Mouse (Mus musculus) erythroid progenitor cell, adult 5-6 weeks (primary cell): ENCODE results near the gene Gnptab. TPM values are rescaled to one million over a fixed set of nuclear protein-coding genes. Genes with fewer than 3 reads are reported as not detected.

Experiments
- ATAC-seq: replicated peaks from 2 replicates; pipeline ENCODE4 v1.8.0; 2016; ENCODE audit warnings: moderate number of reproducible peaks, mild to moderate bottlenecking, moderate TSS enrichment, inconsistent platforms; ENCODE audit not compliant: poor library complexity, low FRiP score, severe bottlenecking
- total RNA-seq, 2 experiments: library from RNA; stranded (forward) in 1 of 2; stranded (reverse) in 1 of 2; fragments of 150-400 nt in 1 of 2; fragments of 186-747, 209-891 nt in 1 of 2; gene quantifications; 2 replicates each; pipeline versions ENCODE4 v1.2.3 to v1.2.4; 2015 to 2017; ENCODE audit warnings: low replicate concordance in 2 of 2

Gene Gnptab
- total RNA-seq, 2 experiments from 2014 or later, result 10.1 to 11.0 TPM

DNA sequence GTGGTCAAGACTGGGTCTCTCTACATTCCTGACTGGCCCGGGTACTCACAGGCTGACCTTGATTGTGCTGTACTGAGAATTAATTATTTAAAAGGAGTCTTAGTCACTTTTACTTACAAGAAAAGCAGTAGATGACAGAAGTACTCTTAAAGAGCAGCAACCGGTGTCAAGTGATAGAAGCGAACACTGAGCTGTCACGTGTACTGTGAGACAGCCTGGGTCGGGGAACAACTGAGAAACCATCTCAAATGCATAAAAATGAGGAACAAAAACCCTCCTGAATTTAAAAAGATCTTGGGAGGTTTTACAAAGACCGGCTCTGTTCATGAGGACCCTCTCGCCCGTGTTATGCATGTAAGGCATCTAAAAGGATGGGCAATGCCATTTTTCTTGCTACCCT lies 113.7 kb downstream of the Gnptab start:
- no peak for ATAC-seq

- ATAC-seq, result no peak
These were observed 116.1 kb downstream of the Gnptab start for GRCm38 (mm10) chr10:88494959-88495587.

Other genes starting within 250 kb of the Gnptab start
- 60.9 and 76.3 TPM in 2 replicates for gene Parpbp, start 232.2 kb upstream of the Gnptab start, total RNA-seq (2015; ENCODE audit: low replicate concordance)
- 79.7 and 82.8 TPM in 2 replicates for gene Parpbp, start 232.2 kb upstream of the Gnptab start, total RNA-seq (2017; ENCODE audit: low replicate concordance)
- 18.9 and 31.0 TPM in 2 replicates for gene Nup37, start 232.1 kb upstream of the Gnptab start, total RNA-seq (2015; ENCODE audit: low replicate concordance)
- gene Nup37, start 232.1 kb upstream of the Gnptab start, total RNA-seq (2017; ENCODE audit: low replicate concordance), result 22.5 and 32.1 TPM in 2 replicates
- 22.3 and 31.4 TPM in 2 replicates for gene Washc3, start 178.0 kb upstream of the Gnptab start, total RNA-seq (2015; ENCODE audit: low replicate concordance)
- gene Washc3, start 178.0 kb upstream of the Gnptab start, total RNA-seq (2017; ENCODE audit: low replicate concordance), result 12.2 TPM in 1 of 2 replicates, not detected in the other
- 8.3 and 10.9 TPM in 2 replicates for gene Dram1, start 52 bp upstream of the Gnptab start, total RNA-seq (2015; ENCODE audit: low replicate concordance)
- 4.1 and 5.9 TPM in 2 replicates for gene Dram1, start 52 bp upstream of the Gnptab start, total RNA-seq (2017; ENCODE audit: low replicate concordance)
- gene Sycp3, start 80.4 kb downstream of the Gnptab start, total RNA-seq (2015; ENCODE audit: low replicate concordance), result not detected in 2 replicates
- not detected in 2 replicates for gene Sycp3, start 80.4 kb downstream of the Gnptab start, total RNA-seq (2017; ENCODE audit: low replicate concordance)
- 10.8 and 20.5 TPM in 2 replicates for gene Chpt1, start 124.9 kb downstream of the Gnptab start, total RNA-seq (2015; ENCODE audit: low replicate concordance)
- gene Chpt1, start 124.9 kb downstream of the Gnptab start, total RNA-seq (2017; ENCODE audit: low replicate concordance), result 1.7 and 3.9 TPM in 2 replicates
- gene Mybpc1, start 226.0 kb downstream of the Gnptab start, total RNA-seq (2015; ENCODE audit: low replicate concordance), result not detected in 2 replicates
- gene Mybpc1, start 226.0 kb downstream of the Gnptab start, total RNA-seq (2017; ENCODE audit: low replicate concordance), result not detected in 2 replicates